Mouse (Mus musculus): Measurements from ENCODE around the gene Hist1h2ap.

GRCm38 (mm10) chr13:21852215-21852945 lies 19.1 kb upstream of the Hist1h2ap start:
- TF ChIP-seq POLR2A (IDR thresholded peaks at IDR 0.05; ENCODE audit: low read depth, low read length), result no peak
- TF ChIP-seq CTCF (IDR thresholded peaks at IDR 0.05; ENCODE audit: borderline replicate concordance, insufficient read depth, low read length), result no peak

Data from embryonic fibroblast, embryonic 13.5 days (primary cell).